Mouse (Mus musculus): ENCODE data around the gene Arhgef3.

DNA sequence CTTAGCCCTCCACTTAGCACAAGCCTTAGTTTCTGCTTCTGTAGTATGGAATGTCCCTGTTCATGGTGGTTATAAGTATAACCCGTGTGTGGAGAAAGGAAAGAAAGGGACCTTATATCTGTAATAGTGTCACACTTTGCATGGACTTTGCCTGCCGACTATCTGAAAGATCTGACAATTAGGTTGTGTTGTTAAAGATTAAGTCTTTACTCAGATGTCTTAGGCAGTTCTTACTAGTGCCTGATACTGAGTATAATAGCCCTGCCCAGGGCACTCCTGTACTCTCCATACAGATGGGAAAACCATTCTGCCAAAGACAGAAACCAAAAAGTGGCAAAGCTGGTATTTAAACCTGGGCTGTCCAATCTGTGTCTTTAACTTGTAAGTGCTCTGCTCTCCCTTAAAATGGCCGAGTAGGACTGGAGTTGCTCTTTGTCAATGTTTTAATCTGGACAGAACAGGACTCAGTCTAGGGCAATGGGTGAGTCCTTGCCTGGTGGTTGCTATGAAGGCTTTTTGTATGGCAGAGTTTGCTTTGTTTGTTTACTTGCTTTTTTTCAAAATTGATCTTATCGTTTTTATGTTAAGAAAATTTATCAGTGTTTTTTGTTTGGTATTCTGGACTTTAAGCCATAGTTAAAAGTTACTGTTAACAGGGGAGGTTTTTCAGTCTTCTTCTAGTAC lies 196.0 kb downstream of the Arhgef3 start:
- TF ChIP-seq CTCF (IDR thresholded peaks at IDR 0.05) (no peak), POLR2A (IDR thresholded peaks at IDR 0.05; ENCODE audit: insufficient read depth, low read depth, low read length) (no peak)

Measured in heart, adult 2 months (tissue).